Mouse (Mus musculus) intestine, embryonic 15.5 days (tissue): ENCODE results near the gene Kcnip4. TPM values are rescaled to one million over a fixed set of nuclear protein-coding genes. Genes with fewer than 3 reads are reported as not detected.

Experiments
- ATAC-seq: fragments of 200-750 bp; cut with Nextera tagmentation; 2 replicates; pipeline ENCODE4 v1.8.0; 2017; ENCODE audit warnings: moderate TSS enrichment, moderate library complexity
- H3K27ac ChIP-seq: fragments of 300-500 bp; sonication (generic); 2 replicates; pipeline ENCODE4 v1.5.1; 2015; ENCODE audit warnings: mild to moderate bottlenecking, inconsistent platforms
- H3K27me3 ChIP-seq: fragments of 300-500 bp; sonication (generic); replicated peaks from 2 replicates; pipeline ENCODE4 v1.6.1; 2015; ENCODE audit warnings: inconsistent platforms
- H3K36me3 ChIP-seq: fragments of 300-500 bp; sonication (generic); 2 replicates; pipeline ENCODE4 v1.6.1; 2015; ENCODE audit warnings: inconsistent platforms
- H3K4me1 ChIP-seq: fragments of 300-500 bp; sonication (generic); replicated peaks from 2 replicates; pipeline ENCODE4 v1.6.1; 2015; ENCODE audit warnings: inconsistent platforms
- H3K4me2 ChIP-seq: fragments of 300-500 bp; sonication (generic); replicated peaks from 2 replicates; pipeline ENCODE4 v1.6.1; 2015; ENCODE audit warnings: mild to moderate bottlenecking, inconsistent platforms
- H3K4me3 ChIP-seq: fragments of 300-500 bp; sonication (generic); replicated peaks from 2 replicates; pipeline ENCODE4 v1.5.1; 2015; ENCODE audit warnings: inconsistent platforms
- H3K9ac ChIP-seq: fragments of 300-500 bp; sonication (generic); 2 replicates; pipeline ENCODE4 v1.6.1; 2015; ENCODE audit warnings: inconsistent platforms
- H3K9me3 ChIP-seq: fragments of 300-500 bp; sonication (generic); 2 replicates; pipeline ENCODE4 v1.6.1; 2016; ENCODE audit warnings: inconsistent platforms
- WGBS: fragments of 180-500 bp; shearing (Covaris S2); methylation state at CpG from one replicate; pipeline ENCODE4 v1.1.7; 2015; 5-methylcytosine and 5-hydroxymethylcytosine counted together
- polyA plus RNA-seq: library from polyadenylated mRNA; unstranded; fragments of >200 nt; fragmentation: Nextera tagmentation; extraction: Ambion mirVana; gene quantifications from 2 replicates; pipeline ENCODE4 v1.2.1, GENCODE M21; 2015

Kcnip4 gene
- polyA plus RNA-seq, 1 experiment from 2014 or later = 3.0 TPM

GRCm38 (mm10) chr5:49291801-49292200 lies 232.9 kb downstream of the Kcnip4 start:
- no peak for ATAC-seq
- H3K27ac ChIP-seq = no peak overlapping the region
- no peak overlapping the region for H3K4me2 ChIP-seq
- no peak overlapping the region for H3K4me3 ChIP-seq
- no peak overlapping the region for H3K9ac ChIP-seq
- H3K9me3 ChIP-seq = no peaks in the 10 kb centered on the region
- H3K27me3 ChIP-seq = no peaks in the 10 kb centered on the region
- no peaks in the 10 kb centered on the region for H3K36me3 ChIP-seq
- WGBS = 78% methylated on average over 3 of the region's 3 CpGs
- no peaks in the 10 kb centered on the region for H3K4me1 ChIP-seq

DNA sequence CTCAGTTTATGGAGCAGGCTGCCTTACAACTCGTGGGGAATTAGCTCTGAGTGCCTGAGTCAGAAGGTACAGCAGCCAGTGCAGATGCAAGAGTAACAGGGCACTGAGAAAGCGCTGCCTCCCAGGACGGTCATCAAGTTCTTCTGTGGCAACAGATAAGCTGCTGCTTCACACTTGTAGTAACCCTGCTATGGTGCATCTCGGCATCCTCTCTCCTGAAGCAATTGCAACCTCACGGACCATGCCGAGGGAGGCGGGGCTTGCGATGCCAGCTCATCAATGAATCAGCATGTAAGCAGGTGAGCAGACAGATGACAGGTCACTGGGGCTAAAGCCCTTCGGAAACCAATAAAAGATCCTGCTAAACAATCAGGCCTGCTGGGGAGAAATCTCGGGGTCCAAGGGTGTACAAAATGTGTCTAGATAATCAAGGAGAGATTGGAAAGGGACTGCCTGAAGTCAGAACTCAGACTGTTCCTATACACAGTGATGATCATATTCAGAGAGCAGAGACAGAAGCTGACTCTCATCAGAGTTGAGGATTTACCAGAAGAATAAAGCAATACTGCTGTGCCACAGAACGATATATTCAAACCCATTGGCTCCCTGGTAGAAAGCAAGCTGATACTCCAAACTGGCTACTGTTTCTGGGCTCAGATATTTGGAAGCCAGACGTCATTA lies 239.1 kb downstream of the Kcnip4 start:
- H3K27me3 ChIP-seq = no peaks in the 10 kb centered on the region
- no peaks in the 10 kb centered on the region for H3K9me3 ChIP-seq
- 20% methylated on average over 12 of the region's 12 CpGs for whole genome bisulfite sequencing
- no peak overlapping the region for H3K9ac ChIP-seq
- peak overlapping the region; percentile 52 for H3K4me2 ChIP-seq
- H3K4me1 ChIP-seq = 0 out of 2 replicates have a peak, but pooled peaks cover 3% of the 10 kb centered on the region
- H3K27ac ChIP-seq = no peak overlapping the region
- no peaks in the 10 kb centered on the region for H3K36me3 ChIP-seq
- ATAC-seq = peak; percentile 61
- peak overlapping the region; percentile 12 for H3K4me3 ChIP-seq

- H3K4me3 ChIP-seq = no peak overlapping the region
- WGBS = 42% methylated on average over 6 of the region's 6 CpGs
- H3K4me1 ChIP-seq = 0 out of 2 replicates have a peak, but pooled peaks cover 3% of the 10 kb centered on the region
- H3K36me3 ChIP-seq = no peaks in the 10 kb centered on the region
- no peaks in the 10 kb centered on the region for H3K27me3 ChIP-seq
- peak overlapping the region; percentile 52 for H3K4me2 ChIP-seq
- H3K9me3 ChIP-seq = no peaks in the 10 kb centered on the region
- H3K27ac ChIP-seq = no peak overlapping the region
- no peak for ATAC-seq
- H3K9ac ChIP-seq = no peak overlapping the region
Measured at GRCm38 (mm10) chr5:49284776-49285175, 239.9 kb downstream of the Kcnip4 start.

DNA sequence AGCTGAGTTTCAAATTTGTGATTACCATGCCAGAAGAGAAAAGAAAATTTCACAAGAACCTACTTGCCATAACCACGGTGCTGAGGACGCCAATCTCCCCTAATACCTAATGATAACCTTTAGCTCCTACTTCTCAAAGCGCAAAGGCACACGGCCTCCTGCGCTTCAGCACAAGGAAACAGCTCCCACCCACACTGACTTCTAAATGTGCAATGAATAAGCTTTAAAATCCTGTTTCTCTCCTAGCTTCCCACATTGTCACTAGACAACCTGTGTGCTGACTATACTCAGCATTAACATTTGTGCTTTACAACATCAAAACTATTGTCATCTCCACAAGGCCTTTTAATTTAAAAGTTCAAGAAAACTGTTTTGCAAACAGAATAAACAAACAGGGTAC lies 241.3 kb downstream of the Kcnip4 start:
- Histone ChIP-seq H3K36me3 (no peaks in the 10 kb centered on the region), H3K9me3 (no peaks in the 10 kb centered on the region), H3K27me3 (no peaks in the 10 kb centered on the region), H3K9ac (no peak overlapping the region), H3K27ac (no peak overlapping the region), H3K4me3 (no peak overlapping the region), H3K4me1 (0 out of 2 replicates have a peak, but pooled peaks cover 3% of the 10 kb centered on the region), H3K4me2 (no peak overlapping the region)
- 63% methylated on average over 5 of the region's 5 CpGs for WGBS
- ATAC-seq = no peak

- Histone ChIP-seq H3K4me1 (no peaks in the 10 kb centered on the region), H3K36me3 (no peaks in the 10 kb centered on the region), H3K27me3 (no peaks in the 10 kb centered on the region), H3K9ac (no peak overlapping the region), H3K9me3 (no peaks in the 10 kb centered on the region), H3K4me2 (no peak overlapping the region), H3K27ac (no peak overlapping the region), H3K4me3 (no peak overlapping the region)
- ATAC-seq = no peak
Measured at GRCm38 (mm10) chr5:49271864-49272263, 252.8 kb downstream of the Kcnip4 start.

DNA sequence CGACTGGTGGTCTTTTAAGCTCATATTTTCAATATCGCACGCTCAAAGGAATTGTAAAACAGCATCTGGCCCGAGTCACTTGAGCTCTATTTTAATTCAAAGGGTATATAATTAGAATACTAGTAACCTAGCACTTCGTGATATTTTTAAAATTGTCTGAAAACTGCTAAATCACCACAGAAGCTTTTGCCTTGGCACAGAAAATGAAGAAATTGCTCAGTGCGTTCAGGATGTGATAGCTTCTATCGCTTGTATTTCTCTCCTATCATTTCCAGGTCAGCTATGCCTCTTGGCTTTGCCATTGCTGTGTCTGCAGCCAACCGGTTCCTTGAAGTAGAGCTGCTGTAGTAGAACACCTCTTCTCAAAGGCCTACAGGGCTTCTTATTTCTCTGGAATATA lies 255.9 kb downstream of the Kcnip4 start:
- Histone ChIP-seq H3K4me3 (no peak overlapping the region), H3K27ac (no peak overlapping the region), H3K4me1 (no peaks in the 10 kb centered on the region), H3K27me3 (no peaks in the 10 kb centered on the region), H3K9ac (no peak overlapping the region), H3K9me3 (no peaks in the 10 kb centered on the region), H3K36me3 (no peaks in the 10 kb centered on the region), H3K4me2 (no peak overlapping the region)
- WGBS = 88% methylated on average over 8 of the region's 8 CpGs
- ATAC-seq = no peak

DNA sequence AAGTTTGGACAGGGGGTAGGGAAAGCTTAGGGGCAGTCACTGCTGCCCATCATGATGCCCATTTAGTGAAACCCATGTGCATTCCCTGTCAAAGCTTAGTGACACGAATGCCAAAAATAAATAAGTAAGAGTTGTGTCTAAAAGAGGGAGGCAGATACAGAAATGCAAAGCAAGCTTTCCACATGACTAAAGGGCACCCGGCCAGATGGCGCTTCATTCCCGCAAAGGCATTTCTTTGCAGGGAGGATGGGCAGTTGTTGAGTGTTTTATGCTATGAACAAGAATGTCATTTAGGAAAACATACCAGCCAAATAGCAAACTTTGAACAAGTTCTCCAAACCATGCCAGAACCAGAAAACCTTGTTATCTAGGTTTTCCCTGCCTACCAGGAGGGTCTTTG lies 265.4 kb downstream of the Kcnip4 start:
- no peaks in the 10 kb centered on the region for H3K9me3 ChIP-seq
- 88% methylated on average over 4 of the region's 4 CpGs for WGBS

GRCm38 (mm10) chr5:49256850-49257249 lies 267.9 kb downstream of the Kcnip4 start:
- Histone ChIP-seq H3K4me3 (no peak overlapping the region), H3K9me3 (no peaks in the 10 kb centered on the region), H3K9ac (no peak overlapping the region), H3K4me1 (no peaks in the 10 kb centered on the region), H3K36me3 (no peaks in the 10 kb centered on the region), H3K27ac (no peak overlapping the region), H3K4me2 (no peak overlapping the region), H3K27me3 (no peaks in the 10 kb centered on the region)
- no peak for ATAC-seq
- 65% methylated on average over 3 of the region's 3 CpGs for WGBS

More for the DNA sequence above, 265.4 kb downstream of the Kcnip4 start:
- H3K4me1 ChIP-seq = no peaks in the 10 kb centered on the region
- H3K27me3 ChIP-seq = no peaks in the 10 kb centered on the region
- H3K36me3 ChIP-seq = no peaks in the 10 kb centered on the region
- no peak overlapping the region for H3K4me2 ChIP-seq
- no peak overlapping the region for H3K9ac ChIP-seq
- ATAC-seq = no peak
- no peak overlapping the region for H3K4me3 ChIP-seq
- H3K27ac ChIP-seq = no peak overlapping the region

DNA sequence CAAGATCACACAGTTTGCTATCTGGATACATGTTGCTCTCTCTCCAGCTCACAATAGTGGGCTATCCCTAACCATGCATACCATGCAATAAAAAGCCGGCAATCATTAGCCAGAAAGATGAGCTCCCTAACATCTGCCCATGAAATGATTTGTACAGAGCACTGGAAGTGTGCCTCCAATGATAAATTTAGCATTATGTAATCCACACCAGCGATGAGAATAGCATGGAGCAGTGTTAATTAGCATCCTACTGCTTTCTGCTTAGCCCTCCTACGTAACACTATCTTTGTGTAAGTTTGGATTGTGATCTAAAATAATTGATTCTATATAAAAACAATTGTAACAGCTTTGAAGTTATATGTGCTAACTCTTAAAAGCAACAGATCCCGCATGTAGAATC lies 268.7 kb downstream of the Kcnip4 start:
- 76% methylated on average over 4 of the region's 4 CpGs for WGBS
- H3K27ac ChIP-seq = no peak overlapping the region
- H3K4me1 ChIP-seq = no peaks in the 10 kb centered on the region
- H3K4me2 ChIP-seq = no peak overlapping the region
- no peaks in the 10 kb centered on the region for H3K36me3 ChIP-seq
- H3K9me3 ChIP-seq = no peaks in the 10 kb centered on the region
- no peak overlapping the region for H3K4me3 ChIP-seq
- H3K9ac ChIP-seq = no peak overlapping the region
- H3K27me3 ChIP-seq = no peaks in the 10 kb centered on the region
- no peak for ATAC-seq

- Histone ChIP-seq H3K27me3 (no peaks in the 10 kb centered on the region), H3K9me3 (no peaks in the 10 kb centered on the region), H3K27ac (no peak overlapping the region), H3K4me3 (no peak overlapping the region), H3K9ac (no peak overlapping the region), H3K4me1 (no peaks in the 10 kb centered on the region), H3K36me3 (no peaks in the 10 kb centered on the region), H3K4me2 (no peak overlapping the region)
- no peak for ATAC-seq
- WGBS = 85% methylated on average over 2 of the region's 2 CpGs
Measured at GRCm38 (mm10) chr5:49247081-49247480, 277.6 kb downstream of the Kcnip4 start.

DNA sequence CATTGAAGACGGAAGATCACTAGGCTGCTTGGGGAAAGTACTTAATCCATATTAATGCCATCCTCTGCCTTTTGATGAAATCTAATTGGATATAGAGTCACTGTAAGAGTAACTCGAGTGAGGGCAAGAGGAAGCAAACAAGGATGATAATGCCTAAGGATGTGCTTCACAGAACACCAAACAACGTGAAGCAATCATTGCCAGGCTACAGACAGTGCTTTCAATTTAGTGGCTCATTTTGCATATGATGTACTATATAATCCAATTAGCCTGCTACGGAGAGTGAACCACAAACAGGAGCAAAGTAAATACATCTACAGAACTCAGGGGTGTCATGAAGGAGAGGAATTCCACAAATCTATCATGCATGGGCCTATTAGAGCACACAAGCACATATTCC lies 280.3 kb downstream of the Kcnip4 start:
- Histone ChIP-seq H3K4me1 (no peaks in the 10 kb centered on the region), H3K27me3 (no peaks in the 10 kb centered on the region), H3K27ac (no peak overlapping the region), H3K4me3 (no peak overlapping the region), H3K4me2 (no peak overlapping the region), H3K9ac (no peak overlapping the region), H3K36me3 (no peaks in the 10 kb centered on the region), H3K9me3 (no peaks in the 10 kb centered on the region)
- no peak for ATAC-seq
- 72% methylated on average over 4 of the region's 4 CpGs for WGBS

DNA sequence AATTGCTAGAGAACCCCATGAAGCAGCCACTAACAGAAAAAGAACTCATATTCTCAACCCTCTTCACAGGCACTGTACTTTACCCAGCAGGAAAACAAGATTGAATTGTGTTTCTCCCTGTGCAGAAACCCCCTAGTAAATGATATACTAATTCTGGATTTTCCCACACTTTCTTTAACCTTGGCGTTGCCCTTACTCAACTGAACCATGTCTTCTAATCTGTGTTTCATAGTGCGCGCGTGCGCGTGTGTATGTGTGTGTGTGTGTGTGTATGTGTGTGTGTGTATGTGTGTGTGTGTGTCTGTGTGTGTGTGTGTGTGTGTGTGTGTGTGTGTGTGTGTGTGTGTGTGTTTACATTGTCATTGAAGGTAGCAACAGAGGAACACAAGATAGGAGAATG lies 283.0 kb downstream of the Kcnip4 start:
- Histone ChIP-seq H3K9me3 (no peaks in the 10 kb centered on the region), H3K36me3 (no peaks in the 10 kb centered on the region), H3K27me3 (no peaks in the 10 kb centered on the region), H3K27ac (no peak overlapping the region), H3K4me2 (no peak overlapping the region), H3K4me1 (no peaks in the 10 kb centered on the region), H3K4me3 (no peak overlapping the region), H3K9ac (no peak overlapping the region)
- ATAC-seq = no peak
- 90% methylated on average over 6 of the region's 6 CpGs for WGBS

GRCm38 (mm10) chr5:49201164-49201756 lies 323.4 kb downstream of the Kcnip4 start:
- H3K9me3 ChIP-seq = no peaks in the 10 kb centered on the region
- WGBS = 74% methylated on average over 4 of the region's 4 CpGs
- no peak overlapping the region for H3K9ac ChIP-seq

More at GRCm38 (mm10) chr5:49201164-49201756, 323.4 kb downstream of the Kcnip4 start:
- ATAC-seq = no peak
- H3K27me3 ChIP-seq = no peaks in the 10 kb centered on the region
- no peak overlapping the region for H3K4me2 ChIP-seq
- H3K36me3 ChIP-seq = no peaks in the 10 kb centered on the region
- no peak overlapping the region for H3K27ac ChIP-seq
- H3K4me1 ChIP-seq = no peaks in the 10 kb centered on the region
- H3K4me3 ChIP-seq = no peak overlapping the region
